Mouse (Mus musculus): ENCODE measurements around the gene Acadl. TPM values are rescaled to one million over a fixed set of nuclear protein-coding genes. Genes with fewer than 3 reads are reported as not detected.
A peak's percentile ranks its signal among the peaks of the same experiment; 100 is the strongest.

The Acadl gene
- 33.2 and 42.9 TPM in 2 replicates for polyA plus RNA-seq (2016; fragmentation: Nextera tagmentation; extraction: Ambion mirVana)

GRCm38 (mm10) chr1:66862712-66863511 lies at the start of gene Acadl:
Gene Acadl (minus strand): TSS chr1:66863277.
- Histone ChIP-seq H3K27me3 (ENCODE audit: low read depth, poor library complexity, severe bottlenecking) (no peaks in the 10 kb centered on the region), H3K4me1 (peaks cover 26% of the 10 kb centered on the region), H3K36me3 (0 out of 2 replicates have a peak, but pooled peaks cover 2% of the 10 kb centered on the region), H3K27ac (peak within 1 kb of the TSS; percentile 96), H3K4me3 (peak within 1 kb of the TSS; percentile 96), H3K9me3 (replicated peaks) (no peaks in the 10 kb centered on the region)
- peak; percentile 80 for DNase-seq (ENCODE audit: low spot score)
- WGBS, result 1% methylated on average over 85 of the region's 85 CpGs

GRCm38 (mm10) chr1:66912305-66912704 lies 49.2 kb upstream of the Acadl start:
- WGBS, result 79% methylated on average over 1 of the region's 1 CpGs
- Histone ChIP-seq H3K27me3 (ENCODE audit: low read depth, poor library complexity, severe bottlenecking) (no peaks in the 10 kb centered on the region), H3K4me1 (no peaks in the 10 kb centered on the region), H3K4me3 (no peak overlapping the region), H3K9me3 (replicated peaks) (no peaks in the 10 kb centered on the region), H3K36me3 (no peaks in the 10 kb centered on the region), H3K27ac (no peak overlapping the region)
- DNase-seq (ENCODE audit: low spot score), result no peak

- Histone ChIP-seq H3K27me3 (ENCODE audit: low read depth, poor library complexity, severe bottlenecking) (no peaks in the 10 kb centered on the region), H3K4me3 (no peak overlapping the region), H3K9me3 (replicated peaks) (no peaks in the 10 kb centered on the region), H3K27ac (no peak overlapping the region), H3K4me1 (peaks cover 7% of the 10 kb centered on the region), H3K36me3 (no peaks in the 10 kb centered on the region)
- DNase-seq (ENCODE audit: low spot score), result no peak
- 89% methylated on average over 3 of the region's 3 CpGs for WGBS
These were observed 39.5 kb upstream of the Acadl start for GRCm38 (mm10) chr1:66902566-66902965.

GRCm38 (mm10) chr1:66900946-66901345 lies 37.9 kb upstream of the Acadl start:
- 97% methylated on average over 4 of the region's 4 CpGs for WGBS
- Histone ChIP-seq H3K27ac (no peak overlapping the region), H3K4me1 (peaks cover 23% of the 10 kb centered on the region), H3K4me3 (no peak overlapping the region), H3K9me3 (replicated peaks) (no peaks in the 10 kb centered on the region), H3K36me3 (no peaks in the 10 kb centered on the region), H3K27me3 (ENCODE audit: low read depth, poor library complexity, severe bottlenecking) (no peaks in the 10 kb centered on the region)
- DNase-seq (ENCODE audit: low spot score), result no peak

GRCm38 (mm10) chr1:66898261-66898660 lies 35.2 kb upstream of the Acadl start:
- 64% methylated on average over 7 of the region's 7 CpGs for WGBS
- Histone ChIP-seq H3K9me3 (replicated peaks) (no peaks in the 10 kb centered on the region), H3K36me3 (no peaks in the 10 kb centered on the region), H3K4me3 (no peak overlapping the region), H3K4me1 (peaks cover 31% of the 10 kb centered on the region), H3K27me3 (ENCODE audit: low read depth, poor library complexity, severe bottlenecking) (no peaks in the 10 kb centered on the region), H3K27ac (no peak overlapping the region)
- DNase-seq (ENCODE audit: low spot score), result no peak

GRCm38 (mm10) chr1:66896556-66896955 lies 33.5 kb upstream of the Acadl start:
- H3K9me3 ChIP-seq (replicated peaks), result no peaks in the 10 kb centered on the region
- DNase-seq (ENCODE audit: low spot score), result no peak
- H3K27ac ChIP-seq, result peak overlapping the region; percentile 73
- H3K36me3 ChIP-seq, result no peaks in the 10 kb centered on the region
- peaks cover 31% of the 10 kb centered on the region for H3K4me1 ChIP-seq
- 72% methylated on average over 5 of the region's 5 CpGs for WGBS
- no peak overlapping the region for H3K4me3 ChIP-seq
- no peaks in the 10 kb centered on the region for H3K27me3 ChIP-seq (ENCODE audit: low read depth, poor library complexity, severe bottlenecking)

- no peak for DNase-seq (ENCODE audit: low spot score)
- H3K27me3 ChIP-seq (ENCODE audit: low read depth, poor library complexity, severe bottlenecking), result no peaks in the 10 kb centered on the region
- no peaks in the 10 kb centered on the region for H3K36me3 ChIP-seq
- peak overlapping the region; percentile 73 for H3K27ac ChIP-seq
- H3K4me1 ChIP-seq, result peaks cover 31% of the 10 kb centered on the region
- no peaks in the 10 kb centered on the region for H3K9me3 ChIP-seq (replicated peaks)
- H3K4me3 ChIP-seq, result no peak overlapping the region
- 60% methylated on average over 5 of the region's 5 CpGs for WGBS
These were observed 33.0 kb upstream of the Acadl start for GRCm38 (mm10) chr1:66896125-66896524.

- Histone ChIP-seq H3K9me3 (replicated peaks) (no peaks in the 10 kb centered on the region), H3K27me3 (ENCODE audit: low read depth, poor library complexity, severe bottlenecking) (no peaks in the 10 kb centered on the region), H3K36me3 (no peaks in the 10 kb centered on the region), H3K27ac (peak overlapping the region; percentile 73; the same call in 1 of the 2 replicates), H3K4me1 (peaks cover 31% of the 10 kb centered on the region), H3K4me3 (no peak overlapping the region)
- peak; percentile 46 for DNase-seq (ENCODE audit: low spot score)
These were observed 32.7 kb upstream of the Acadl start for GRCm38 (mm10) chr1:66895837-66896118.

GRCm38 (mm10) chr1:66895093-66895836 lies 32.2 kb upstream of the Acadl start:
- no peaks in the 10 kb centered on the region for H3K9me3 ChIP-seq (replicated peaks)
- 75% methylated on average over 6 of the region's 6 CpGs for WGBS
- H3K27ac ChIP-seq, result no peak overlapping the region; the same call in 1 of the 2 replicates
- H3K4me3 ChIP-seq, result no peak overlapping the region
- peaks cover 31% of the 10 kb centered on the region for H3K4me1 ChIP-seq
- DNase-seq (ENCODE audit: low spot score), result no peak
- no peaks in the 10 kb centered on the region for H3K27me3 ChIP-seq (ENCODE audit: low read depth, poor library complexity, severe bottlenecking)
- no peaks in the 10 kb centered on the region for H3K36me3 ChIP-seq

GRCm38 (mm10) chr1:66887175-66887574 lies 24.1 kb upstream of the Acadl start:
- no peaks in the 10 kb centered on the region for H3K9me3 ChIP-seq (replicated peaks)
- H3K4me3 ChIP-seq, result no peak overlapping the region
- no peak for DNase-seq (ENCODE audit: low spot score)
- WGBS, result 88% methylated on average over 1 of the region's 1 CpGs
- H3K36me3 ChIP-seq, result no peaks in the 10 kb centered on the region
- H3K4me1 ChIP-seq, result no peaks in the 10 kb centered on the region
- H3K27ac ChIP-seq, result no peak overlapping the region
- H3K27me3 ChIP-seq (ENCODE audit: low read depth, poor library complexity, severe bottlenecking), result no peaks in the 10 kb centered on the region

GRCm38 (mm10) chr1:66880217-66880616 lies 17.1 kb upstream of the Acadl start:
- H3K4me1 ChIP-seq, result no peaks in the 10 kb centered on the region
- no peaks in the 10 kb centered on the region for H3K27me3 ChIP-seq (ENCODE audit: low read depth, poor library complexity, severe bottlenecking)
- 54% methylated on average over 2 of the region's 2 CpGs for whole genome bisulfite sequencing
- H3K4me3 ChIP-seq, result no peak overlapping the region
- H3K36me3 ChIP-seq, result no peaks in the 10 kb centered on the region
- no peak for DNase-seq (ENCODE audit: low spot score)
- no peaks in the 10 kb centered on the region for H3K9me3 ChIP-seq (replicated peaks)
- no peak overlapping the region for H3K27ac ChIP-seq

- Histone ChIP-seq H3K27me3 (ENCODE audit: low read depth, poor library complexity, severe bottlenecking) (no peaks in the 10 kb centered on the region), H3K9me3 (replicated peaks) (no peaks in the 10 kb centered on the region), H3K4me1 (no peaks in the 10 kb centered on the region), H3K27ac (no peak overlapping the region), H3K36me3 (no peaks in the 10 kb centered on the region), H3K4me3 (no peak overlapping the region)
- no peak for DNase-seq (ENCODE audit: low spot score)
- 94% methylated on average over 6 of the region's 6 CpGs for WGBS
These were observed 11.7 kb upstream of the Acadl start for GRCm38 (mm10) chr1:66874740-66875139.

- Histone ChIP-seq H3K9me3 (replicated peaks) (no peaks in the 10 kb centered on the region), H3K4me3 (no peak overlapping the region), H3K36me3 (no peaks in the 10 kb centered on the region), H3K27ac (no peak overlapping the region), H3K4me1 (no peaks in the 10 kb centered on the region), H3K27me3 (ENCODE audit: low read depth, poor library complexity, severe bottlenecking) (no peaks in the 10 kb centered on the region)
- 84% methylated on average over 7 of the region's 7 CpGs for WGBS
- no peak for DNase-seq (ENCODE audit: low spot score)
These were observed 8.5 kb upstream of the Acadl start for GRCm38 (mm10) chr1:66871591-66871990.
